Mouse (Mus musculus) lung, embryonic 14.5 days (tissue): ENCODE results near the gene Olfr1214. TPM values are rescaled to one million over a fixed set of nuclear protein-coding genes. Genes with fewer than 3 reads are reported as not detected.
"Not testable (repeated sequence)": the region's sequence is repeated elsewhere in the genome, so short reads cannot be mapped to it uniquely, and the experiment has no call there.

Experiments
- ATAC-seq: fragments of 200-750 bp; cut with Nextera tagmentation; 2 replicates; pipeline ENCODE4 v1.8.0; 2017; ENCODE audit warnings: mild to moderate bottlenecking, moderate TSS enrichment, moderate library complexity; ENCODE audit not compliant: insufficient read depth
- DNase-seq: peaks from one replicate; pipeline ENCODE4 v3.0.0-alpha.2; 2015
- H3K27ac ChIP-seq: fragments of 300-500 bp; sonication (generic); 2 replicates; pipeline ENCODE4 v1.5.1; 2014; ENCODE audit warnings: low read depth, mild to moderate bottlenecking, moderate library complexity
- H3K27me3 ChIP-seq: fragments of 300-500 bp; sonication (generic); 2 replicates; pipeline ENCODE4 v1.6.1; 2014; ENCODE audit warnings: low read length, control low read depth; ENCODE audit not compliant: insufficient read depth
- H3K36me3 ChIP-seq: fragments of 300-500 bp; sonication (generic); 2 replicates; pipeline ENCODE4 v1.6.1; 2014; ENCODE audit warnings: control low read depth; ENCODE audit not compliant: insufficient read depth
- H3K4me1 ChIP-seq: fragments of 300-500 bp; sonication (generic); 2 replicates; pipeline ENCODE4 v1.6.1; 2014; ENCODE audit warnings: antibody characterized with exemption, control low read depth; ENCODE audit not compliant: insufficient read depth
- H3K4me2 ChIP-seq: fragments of 300-500 bp; sonication (generic); 2 replicates; pipeline ENCODE4 v1.6.1; 2014; ENCODE audit warnings: mild to moderate bottlenecking
- H3K4me3 ChIP-seq: fragments of 300-500 bp; sonication (generic); 2 replicates; pipeline ENCODE4 v1.5.1; 2014; ENCODE audit warnings: low read depth, low read length
- H3K9ac ChIP-seq: fragments of 300-500 bp; sonication (generic); 2 replicates; pipeline ENCODE4 v1.6.1; 2014
- H3K9me3 ChIP-seq: fragments of 300-500 bp; sonication (generic); 2 replicates; pipeline ENCODE4 v1.6.1; 2016; ENCODE audit warnings: low read depth, low read length, control low read depth
- CTCF ChIP-seq: IDR thresholded peaks from 2 replicates; pipeline ENCODE4 v1.5.1; 2016; ENCODE audit warnings: antibody characterized with exemption, low read depth
- WGBS: fragments of 180-500 bp; shearing (Covaris S2); extraction: QIAGEN DNeasy Blood & Tissue Kit; methylation state at CpG from one replicate; pipeline ENCODE4 v1.1.7; 2014; 5-methylcytosine and 5-hydroxymethylcytosine counted together
- polyA plus RNA-seq: library from polyadenylated mRNA; unstranded; fragments of >200 nt; fragmentation: Nextera tagmentation; extraction: Ambion mirVana; gene quantifications from 2 replicates; pipeline ENCODE4 v1.2.1, GENCODE M21; 2014

Gene Olfr1214
- polyA plus RNA-seq = not detected in 2 replicates

DNA sequence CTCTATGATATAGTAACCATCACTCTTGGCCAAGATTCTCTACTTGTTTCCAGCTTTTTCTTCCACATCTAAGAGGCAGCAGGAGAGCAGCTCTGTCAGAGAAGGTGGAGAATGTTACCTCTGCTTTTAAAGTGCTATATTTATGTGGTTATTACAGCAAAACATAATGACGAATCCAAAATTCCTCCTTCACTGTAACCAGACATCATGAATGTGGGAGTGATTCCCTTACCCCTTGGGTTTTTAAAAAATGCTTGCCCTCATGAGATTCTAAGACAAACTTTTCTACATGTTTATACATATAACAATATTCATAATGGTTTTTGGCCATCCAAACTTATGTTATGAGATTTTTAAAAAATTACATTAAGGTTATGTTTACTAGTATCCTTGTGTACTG, at the start of gene Olfr1214:
Gene Olfr1214, minus strand, starts transcription at position 101 of the 400 bp plus-strand sequence.
- DNase-seq (no peak), ATAC-seq (no peak)
- H3K9ac ChIP-seq = no peak within 1 kb of the TSS
- no peaks in the 10 kb centered on the region for H3K36me3 ChIP-seq
- no peak within 1 kb of the TSS for H3K4me2 ChIP-seq
- no peak within 1 kb of the TSS for H3K27ac ChIP-seq
- no peaks in the 10 kb centered on the region for H3K9me3 ChIP-seq
- H3K4me3 ChIP-seq = no peak within 1 kb of the TSS
- no peak for TF ChIP-seq CTCF
- no peaks in the 10 kb centered on the region for H3K4me1 ChIP-seq
- H3K27me3 ChIP-seq = no peaks in the 10 kb centered on the region
- 90% methylated on average over 1 of the region's 1 CpGs for WGBS

DNA sequence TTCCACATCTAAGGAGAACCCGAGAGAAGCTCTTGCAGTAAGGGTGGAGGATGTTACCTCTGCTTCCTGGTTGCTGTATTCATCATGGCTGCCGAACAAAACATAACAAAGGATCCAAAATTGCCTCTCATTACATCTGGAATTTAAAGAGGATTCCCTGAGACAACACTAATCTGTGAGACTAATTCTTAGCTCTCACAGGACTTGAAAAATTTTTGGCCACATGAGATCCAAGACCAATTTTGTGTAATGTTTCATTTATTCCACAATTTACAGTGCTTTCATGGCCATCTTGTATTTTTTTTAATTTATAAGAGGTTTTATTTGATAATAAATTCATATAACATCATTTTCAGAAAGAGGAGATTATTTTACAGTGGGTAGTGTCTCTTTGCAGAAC, 39.5 kb upstream of the Olfr1214 start, which contains the start of gene Olfr1217:
Gene Olfr1217, minus strand, starts transcription at position 101 of the 400 bp plus-strand sequence.
- no peak for TF ChIP-seq CTCF
- WGBS = 71% methylated on average over 2 of the region's 2 CpGs

DNA sequence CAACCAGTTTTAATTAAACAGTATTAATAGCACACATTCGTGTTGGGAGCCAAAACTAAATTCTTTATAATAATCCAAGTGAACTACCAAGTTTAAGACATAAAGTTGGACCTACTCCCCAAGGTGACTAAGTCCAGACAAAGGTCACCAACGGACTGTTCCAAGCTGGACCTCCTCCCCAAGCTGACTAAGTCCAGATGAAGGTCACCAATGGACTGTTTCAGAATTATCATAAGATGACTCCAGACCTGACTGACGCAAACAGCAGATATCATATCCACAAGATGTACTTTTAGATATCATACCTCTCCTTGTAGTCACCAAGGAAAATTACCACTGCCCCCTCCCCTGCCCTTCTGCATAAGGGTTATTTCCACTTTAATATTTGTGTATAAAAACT, 29.0 kb upstream of the Olfr1214 start:
- H3K27ac ChIP-seq, H3K9me3 ChIP-seq, H3K36me3 ChIP-seq, ATAC-seq, H3K4me1 ChIP-seq, H3K9ac ChIP-seq, H3K4me3 ChIP-seq, DNase-seq, H3K27me3 ChIP-seq, H3K4me2 ChIP-seq: not testable (repeated sequence)
- 70% methylated on average over 3 of the region's 3 CpGs for WGBS

More for the DNA sequence above, 39.5 kb upstream of the Olfr1214 start, which contains the start of gene Olfr1217:
- Histone ChIP-seq H3K4me2 (no peak within 1 kb of the TSS), H3K36me3 (no peaks in the 10 kb centered on the region), H3K4me3 (no peak within 1 kb of the TSS), H3K9me3 (no peaks in the 10 kb centered on the region), H3K27me3 (no peaks in the 10 kb centered on the region), H3K4me1 (no peaks in the 10 kb centered on the region), H3K9ac (no peak within 1 kb of the TSS), H3K27ac (no peak within 1 kb of the TSS)
- ATAC-seq (no peak), DNase-seq (no peak)

DNA sequence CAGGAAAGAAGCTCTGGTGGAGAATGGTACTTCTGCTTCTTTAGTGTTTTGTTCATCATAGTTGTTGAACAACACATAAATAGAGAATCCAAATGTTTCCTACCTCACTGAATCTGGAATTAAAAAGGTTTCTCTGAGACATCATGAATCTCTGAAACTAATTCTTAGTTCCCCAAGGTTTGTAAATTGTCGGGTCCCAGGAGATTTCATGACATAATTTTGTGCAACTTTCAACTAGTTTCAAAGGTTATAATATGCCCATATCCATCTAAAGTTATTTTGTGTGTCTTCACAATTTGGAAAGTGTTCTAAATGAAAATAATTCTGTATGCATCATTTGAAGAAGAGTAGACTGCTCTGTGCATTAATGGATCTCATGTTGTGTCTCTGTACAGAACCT, 25.8 kb upstream of the Olfr1214 start, which contains the start of gene Olfr1216:
Gene Olfr1216, minus strand, starts transcription at position 101 of the 400 bp plus-strand sequence.
- H3K4me3 ChIP-seq = no peak within 1 kb of the TSS
- no peak for TF ChIP-seq CTCF
- H3K9ac ChIP-seq = no peak within 1 kb of the TSS
- H3K4me1 ChIP-seq = no peaks in the 10 kb centered on the region
- ATAC-seq (no peak), DNase-seq (no peak)
- H3K4me2 ChIP-seq = no peak within 1 kb of the TSS
- no peaks in the 10 kb centered on the region for H3K27me3 ChIP-seq
- no peaks in the 10 kb centered on the region for H3K9me3 ChIP-seq
- H3K36me3 ChIP-seq = no peaks in the 10 kb centered on the region
- 81% methylated on average over 1 of the region's 1 CpGs for WGBS
- no peak within 1 kb of the TSS for H3K27ac ChIP-seq

DNA sequence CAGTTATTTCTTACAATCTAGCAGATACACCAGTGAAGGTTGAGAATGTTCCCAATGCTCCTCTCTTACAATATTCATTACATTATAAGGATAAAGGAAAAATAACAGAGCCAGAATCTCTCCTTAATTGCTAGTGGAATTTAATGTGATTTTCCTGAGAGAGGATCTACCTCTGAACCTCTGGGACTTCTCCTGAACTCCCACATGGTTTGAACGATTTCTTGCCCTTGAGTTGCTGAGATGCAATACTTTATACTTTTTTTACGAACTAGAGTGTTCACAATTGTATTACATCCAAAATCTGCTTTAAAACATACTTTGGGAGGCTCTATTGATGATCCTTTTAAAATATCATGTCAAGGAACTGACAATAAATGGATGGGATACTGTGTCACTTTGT, 14.4 kb upstream of the Olfr1214 start, which contains the start of gene Olfr1215:
Gene Olfr1215, minus strand, starts transcription at position 101 of the 400 bp plus-strand sequence.
- no peaks in the 10 kb centered on the region for H3K9me3 ChIP-seq
- H3K4me2 ChIP-seq = no peak within 1 kb of the TSS
- DNase-seq (no peak), ATAC-seq (no peak)
- 73% methylated on average over 2 of the region's 2 CpGs for WGBS
- no peak for TF ChIP-seq CTCF
- H3K27me3 ChIP-seq = no peaks in the 10 kb centered on the region
- H3K4me3 ChIP-seq = no peak within 1 kb of the TSS
- H3K27ac ChIP-seq = no peak within 1 kb of the TSS
- no peaks in the 10 kb centered on the region for H3K4me1 ChIP-seq
- H3K36me3 ChIP-seq = no peaks in the 10 kb centered on the region
- H3K9ac ChIP-seq = no peak within 1 kb of the TSS

DNA sequence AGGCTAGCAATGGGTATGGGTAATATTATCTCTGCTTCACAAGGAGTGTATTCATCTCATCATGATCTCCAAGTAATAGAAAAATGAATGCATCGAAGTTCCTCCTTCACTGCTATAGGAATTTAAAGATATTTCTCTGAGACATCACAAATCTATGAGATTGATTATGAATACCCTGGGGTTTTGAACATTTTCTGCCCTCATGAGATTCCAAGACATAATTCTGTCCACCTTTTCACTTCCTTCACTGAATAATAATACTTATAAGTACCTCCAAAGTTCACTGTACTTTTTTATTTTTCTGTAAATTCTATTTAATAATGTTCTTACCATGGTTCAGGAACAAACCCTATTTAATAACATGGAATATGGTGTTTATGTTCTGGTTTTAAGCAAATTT, 12.3 kb downstream of the Olfr1214 start, which contains the start of gene Gm13762:
Gene Gm13762, minus strand, starts transcription at position 101 of the 400 bp plus-strand sequence.
- TF ChIP-seq CTCF = no peak
- DNase-seq = no peak
- Histone ChIP-seq H3K27me3 (no peaks in the 10 kb centered on the region), H3K27ac (no peak within 1 kb of the TSS), H3K36me3 (no peaks in the 10 kb centered on the region), H3K4me2 (no peak within 1 kb of the TSS), H3K9me3 (no peaks in the 10 kb centered on the region), H3K4me3 (no peak within 1 kb of the TSS), H3K4me1 (no peaks in the 10 kb centered on the region), H3K9ac (no peak within 1 kb of the TSS)
- ATAC-seq = no peak
- WGBS = 74% methylated on average over 1 of the region's 1 CpGs

DNA sequence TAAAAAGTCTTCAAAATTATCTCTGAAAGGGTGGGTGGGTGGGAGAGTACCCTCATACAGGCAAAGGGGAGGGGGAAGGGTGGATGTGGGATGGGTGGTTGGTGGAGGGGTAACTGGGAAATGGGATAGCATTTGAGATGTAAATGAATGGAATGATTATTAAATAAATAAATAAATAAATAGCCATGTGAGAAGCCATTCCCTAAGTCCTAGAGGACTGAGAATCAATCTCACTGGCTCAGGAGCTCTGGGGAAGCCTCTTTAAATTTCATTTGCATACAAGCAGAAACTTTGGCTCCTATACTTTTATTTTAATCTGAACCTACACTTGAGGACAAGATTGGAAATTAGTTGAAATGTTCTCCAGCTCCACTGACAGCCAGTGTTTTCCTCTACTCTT, 38.8 kb downstream of the Olfr1214 start, which contains the start of gene Olfr1212:
Gene Olfr1212, plus strand, starts transcription at position 301 of the 400 bp plus-strand sequence.
- H3K9ac ChIP-seq = no peak within 1 kb of the TSS
- ATAC-seq = no peak
- no peaks in the 10 kb centered on the region for H3K4me1 ChIP-seq
- DNase-seq = no peak
- no peak within 1 kb of the TSS for H3K27ac ChIP-seq
- H3K9me3 ChIP-seq = no peaks in the 10 kb centered on the region
- TF ChIP-seq CTCF = no peak
- no peaks in the 10 kb centered on the region for H3K36me3 ChIP-seq
- H3K4me3 ChIP-seq = no peak within 1 kb of the TSS
- no peaks in the 10 kb centered on the region for H3K27me3 ChIP-seq
- H3K4me2 ChIP-seq = no peak within 1 kb of the TSS
